Mouse (Mus musculus): ENCODE measurements around the gene Adam4.
"Not testable (repeated sequence)": the region's sequence is repeated elsewhere in the genome, so short reads cannot be mapped to it uniquely, and the experiment has no call there.

Gene Adam4

DNA sequence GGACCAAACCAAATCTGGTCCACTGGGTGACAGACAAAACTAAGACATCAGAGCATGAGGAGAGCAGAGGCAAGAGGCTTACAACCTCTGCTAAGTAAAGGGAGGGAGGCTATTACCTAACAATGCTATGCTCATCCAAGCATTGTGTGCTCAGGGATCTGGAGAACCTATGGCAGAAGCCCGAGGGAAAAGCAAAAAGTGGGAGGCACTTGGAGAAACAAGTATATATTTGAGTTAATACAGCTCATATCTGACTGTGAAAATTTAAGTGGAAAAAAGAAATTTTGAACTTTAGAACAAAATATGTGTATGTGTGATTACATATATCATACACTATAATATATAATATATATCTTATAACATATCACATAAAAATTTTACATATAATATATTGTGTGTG lies at the start of gene Adam4:
TSS of gene Adam4 (minus strand) at position 101 of the 400 bp plus-strand sequence.
- no peak for DNase-seq

DNA sequence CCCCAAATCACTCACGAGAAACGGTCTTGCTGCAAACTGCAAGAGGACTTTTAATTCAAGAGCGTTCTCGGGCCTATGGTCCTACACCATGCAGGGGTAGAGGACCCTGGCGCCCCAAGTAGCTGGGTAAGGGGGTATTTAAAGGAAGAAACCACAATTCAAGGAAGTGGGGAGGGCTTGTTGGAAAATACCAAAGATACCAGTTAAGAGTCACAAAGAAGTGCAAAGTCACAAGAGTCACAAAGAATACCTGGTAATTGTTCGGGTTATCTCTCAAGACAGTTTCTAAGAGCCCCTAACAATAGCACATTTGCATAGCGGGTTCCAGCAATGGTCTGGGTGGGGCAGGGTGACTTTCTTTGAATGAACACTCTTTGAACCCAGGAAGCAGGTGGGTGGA lies 37.3 kb upstream of the Adam4 start:
- DNase-seq = not testable (repeated sequence)

DNA sequence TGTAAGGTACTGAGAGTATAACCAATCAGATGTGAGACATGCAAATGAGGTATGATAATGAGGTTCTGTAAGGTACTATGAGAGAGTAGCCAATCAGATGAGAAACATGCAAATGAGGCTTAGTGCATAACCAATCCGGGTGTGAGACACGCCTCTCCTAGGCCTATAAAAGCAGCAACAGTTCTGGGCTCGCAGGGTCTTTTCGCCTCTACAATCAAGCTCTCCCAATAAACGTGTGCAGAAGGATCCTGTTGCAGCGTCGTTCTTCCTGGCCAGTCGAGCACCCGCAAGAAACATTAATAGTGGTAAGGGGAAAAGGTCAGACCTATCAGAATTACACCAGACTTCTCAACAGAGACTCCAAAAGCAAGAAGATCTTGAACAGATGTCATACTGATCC lies 17.2 kb upstream of the Adam4 start:
- not testable (repeated sequence) for DNase-seq

DNA sequence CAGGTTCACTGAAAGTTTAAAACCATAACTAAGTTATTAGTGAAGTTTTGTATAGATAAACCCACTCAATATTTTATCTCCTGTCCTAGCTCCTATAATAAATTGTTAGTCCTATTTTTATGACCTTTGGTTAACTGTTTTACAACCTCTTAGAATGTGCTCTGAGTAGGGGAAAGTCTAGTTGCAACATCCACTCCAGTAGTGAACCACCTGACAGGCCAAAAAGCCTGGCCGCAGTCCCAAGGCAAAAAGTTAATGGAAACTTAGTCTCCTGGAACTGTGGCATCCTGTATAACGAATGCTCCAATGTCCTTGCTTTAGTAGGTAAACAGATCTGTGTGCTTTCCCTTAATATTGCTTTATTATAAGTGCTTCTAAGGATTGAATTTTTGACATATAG lies 13.0 kb upstream of the Adam4 start:
- not testable (repeated sequence) for DNase-seq

DNA sequence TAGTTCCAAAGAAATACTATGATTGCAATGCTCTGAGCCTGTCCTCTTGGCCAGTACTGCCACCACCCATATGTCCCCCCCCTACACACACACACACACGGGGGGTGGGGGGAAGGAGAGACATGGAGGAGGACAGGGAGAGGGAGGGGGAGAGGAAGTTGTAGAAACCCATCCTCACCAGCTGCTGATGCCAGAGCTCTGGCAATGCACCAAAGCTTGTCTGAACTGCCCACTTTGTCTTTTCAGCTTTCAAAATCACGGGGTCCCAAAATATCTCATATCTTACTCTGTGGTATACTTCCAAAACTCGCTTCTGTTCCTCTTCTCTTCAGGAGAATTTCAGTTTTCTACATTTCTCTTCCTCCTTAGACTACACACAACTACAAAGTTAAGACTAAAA lies 8.5 kb downstream of the Adam4 start:
- no peak for DNase-seq

DNA sequence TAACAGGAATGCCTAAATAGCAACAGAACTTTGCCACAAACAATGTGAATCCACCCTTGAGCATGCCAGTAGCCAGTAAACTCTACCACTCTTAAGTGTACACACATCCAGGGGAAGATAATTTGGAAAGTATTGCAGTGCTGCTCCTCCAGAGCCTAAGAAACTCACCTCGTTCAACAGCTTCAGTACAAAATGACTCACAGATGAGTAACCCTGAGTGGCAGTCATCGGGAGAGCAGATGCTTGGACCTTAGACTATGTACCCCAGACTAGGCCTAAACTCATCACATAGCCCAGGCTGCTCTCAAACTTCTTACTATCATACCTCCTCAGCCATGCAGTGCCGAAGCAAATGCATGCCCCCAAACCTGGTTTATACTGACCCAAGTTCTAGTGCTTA lies 12.8 kb downstream of the Adam4 start:
- DNase-seq = no peak

DNA sequence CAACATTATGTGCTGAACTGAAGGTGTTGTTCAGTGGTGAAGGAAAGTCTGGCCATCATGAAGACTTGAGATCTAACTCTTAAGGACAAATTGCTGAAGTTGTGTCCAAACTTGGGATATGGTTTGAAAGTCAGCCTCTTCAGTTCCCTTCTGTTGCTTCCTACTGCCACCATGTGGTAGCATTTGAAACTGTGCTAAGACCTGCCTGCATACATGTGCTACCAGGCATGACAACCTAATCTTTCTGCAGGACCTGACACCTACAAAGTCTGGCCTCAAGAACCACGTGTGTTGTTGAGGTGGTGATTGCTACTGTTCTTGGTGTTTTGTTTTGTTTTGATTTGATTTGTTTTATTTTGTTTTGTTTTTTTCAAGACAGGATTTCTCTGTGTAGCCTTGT lies 19.6 kb downstream of the Adam4 start:
- peak in 1 of 2 experiments; percentile 57 for DNase-seq

DNA sequence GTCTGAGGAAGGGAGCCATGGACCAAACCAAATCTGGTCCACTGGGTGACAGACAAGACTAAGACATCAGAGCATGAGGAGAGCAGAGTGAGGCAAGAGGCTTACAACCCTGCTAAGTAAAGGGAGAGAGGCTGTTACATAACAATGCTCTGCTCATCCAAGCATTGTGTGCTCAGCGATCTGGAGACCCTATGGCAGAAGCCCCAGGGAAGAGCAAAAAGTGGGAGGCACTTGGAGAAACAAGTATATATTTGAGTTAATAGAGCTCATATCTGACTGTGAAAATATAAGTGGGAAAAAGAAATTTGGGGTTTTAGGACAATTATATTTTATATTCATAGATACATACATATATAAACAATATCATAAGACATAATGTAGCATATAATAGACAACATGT lies 42.4 kb downstream of the Adam4 start, which contains the start of gene Gm4787:
TSS of gene Gm4787 (minus strand) at position 101 of the 400 bp plus-strand sequence.
- not testable (repeated sequence) for DNase-seq
